Mouse (Mus musculus) lung, embryonic 16.5 days (tissue): ENCODE measurements around the gene Pkn2. TPM values are rescaled to one million over a fixed set of nuclear protein-coding genes. Genes with fewer than 3 reads are reported as not detected.

Source experiments
- ATAC-seq: fragments of 200-750 bp; cut with Nextera tagmentation; 2 replicates; pipeline ENCODE4 v1.8.0; 2017; ENCODE audit warnings: low read depth, mild to moderate bottlenecking, moderate library complexity
- H3K27ac ChIP-seq: fragments of 300-500 bp; sonication (generic); 2 replicates; pipeline ENCODE4 v1.5.1; 2014; ENCODE audit warnings: mild to moderate bottlenecking, control low read depth, low read length
- H3K27me3 ChIP-seq: fragments of 300-500 bp; sonication (generic); 2 replicates; pipeline ENCODE4 v1.6.1; 2014; ENCODE audit warnings: low read depth, low read length, mixed read lengths; ENCODE audit not compliant: control insufficient read depth, insufficient read depth
- H3K36me3 ChIP-seq: fragments of 300-500 bp; sonication (generic); 2 replicates; pipeline ENCODE4 v1.6.1; 2014; ENCODE audit warnings: low read length; ENCODE audit not compliant: control insufficient read depth, insufficient read depth
- H3K4me1 ChIP-seq: fragments of 300-500 bp; sonication (generic); replicated peaks from 2 replicates; pipeline ENCODE4 v1.6.1; 2014; ENCODE audit warnings: low read length, mixed read lengths; ENCODE audit not compliant: control insufficient read depth, insufficient read depth
- H3K4me2 ChIP-seq: fragments of 300-500 bp; sonication (generic); 2 replicates; pipeline ENCODE4 v1.6.1; 2014; ENCODE audit warnings: low read depth, low read length, control low read depth
- H3K4me3 ChIP-seq: fragments of 300-500 bp; sonication (generic); 2 replicates; pipeline ENCODE4 v1.5.1; 2014; ENCODE audit warnings: mild to moderate bottlenecking, low read length, control low read depth
- H3K9ac ChIP-seq: fragments of 300-500 bp; sonication (generic); 2 replicates; pipeline ENCODE4 v1.6.1; 2014; ENCODE audit warnings: low read length, control low read depth
- H3K9me3 ChIP-seq: fragments of 300-500 bp; sonication (generic); 2 replicates; pipeline ENCODE4 v1.6.1; 2016; ENCODE audit warnings: low read length; ENCODE audit not compliant: control insufficient read depth
- WGBS: fragments of 180-500 bp; shearing (Covaris S2); extraction: QIAGEN DNeasy Blood & Tissue Kit; methylation state at CpG from one replicate; pipeline ENCODE4 v1.1.7; 2014; 5-methylcytosine and 5-hydroxymethylcytosine counted together
- polyA plus RNA-seq: library from polyadenylated mRNA; unstranded; fragments of >200 nt; fragmentation: Nextera tagmentation; extraction: Ambion mirVana; gene quantifications from 2 replicates; pipeline ENCODE4 v1.2.1, GENCODE M21; 2015

Gene Pkn2
- polyA plus RNA-seq, 1 experiment from 2014 or later, result 40.4 TPM

DNA sequence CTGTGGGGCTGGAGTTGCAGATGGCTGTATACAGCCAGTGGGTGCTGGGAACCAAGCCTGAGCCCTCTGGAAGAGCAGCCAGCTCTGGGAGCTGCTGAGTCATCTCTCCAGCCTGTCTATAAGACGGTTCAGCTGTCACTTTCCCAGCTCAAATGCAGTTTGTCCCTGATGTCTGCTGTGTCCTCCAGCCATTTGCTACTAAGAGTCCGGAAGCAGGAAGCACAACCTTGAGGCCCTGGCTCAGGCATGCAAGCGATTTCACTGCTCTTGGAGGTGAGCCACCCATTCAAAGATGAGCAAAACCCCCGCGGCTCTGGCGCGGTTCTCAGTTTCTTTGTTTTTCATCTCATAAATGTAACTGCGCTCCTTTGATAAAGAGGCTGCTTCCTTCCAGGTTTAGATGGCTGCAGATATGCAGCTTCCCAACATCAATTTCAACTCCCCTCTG is 17.2 kb upstream of the Pkn2 start:
- ATAC-seq, result no peak
- Histone ChIP-seq H3K27me3 (no peaks in the 10 kb centered on the region), H3K27ac (no peak overlapping the region), H3K36me3 (no peaks in the 10 kb centered on the region), H3K9ac (no peak overlapping the region), H3K4me1 (no peaks in the 10 kb centered on the region), H3K9me3 (no peaks in the 10 kb centered on the region), H3K4me2 (no peak overlapping the region), H3K4me3 (no peak overlapping the region)
- WGBS, result 72% methylated on average over 8 of the region's 8 CpGs

DNA sequence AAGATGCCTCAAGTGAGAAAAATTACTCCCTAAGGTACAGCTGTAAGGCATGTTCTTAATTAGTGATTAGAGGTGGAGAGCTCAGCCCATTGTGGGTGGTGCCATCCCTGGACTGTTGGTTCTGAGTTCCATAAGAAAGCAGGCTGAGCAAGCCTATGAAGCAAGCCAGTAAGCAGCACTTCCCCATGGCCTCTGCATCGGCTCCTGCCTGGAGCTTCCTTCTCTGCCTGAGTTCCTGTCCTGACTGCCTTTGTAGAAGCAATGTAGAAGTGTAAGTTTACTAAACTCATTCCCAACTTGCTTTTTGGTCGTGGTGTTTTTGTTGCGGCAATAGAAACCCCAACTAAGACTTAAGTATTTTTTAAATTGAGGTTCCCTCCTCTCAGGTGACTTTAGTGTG is 8.6 kb upstream of the Pkn2 start:
- Histone ChIP-seq H3K36me3 (no peaks in the 10 kb centered on the region), H3K4me1 (no peaks in the 10 kb centered on the region), H3K4me2 (no peak overlapping the region), H3K27me3 (no peaks in the 10 kb centered on the region), H3K9me3 (no peaks in the 10 kb centered on the region), H3K4me3 (no peak overlapping the region), H3K27ac (no peak overlapping the region), H3K9ac (no peak overlapping the region)
- 82% methylated on average over 3 of the region's 3 CpGs for WGBS
- no peak for ATAC-seq

DNA sequence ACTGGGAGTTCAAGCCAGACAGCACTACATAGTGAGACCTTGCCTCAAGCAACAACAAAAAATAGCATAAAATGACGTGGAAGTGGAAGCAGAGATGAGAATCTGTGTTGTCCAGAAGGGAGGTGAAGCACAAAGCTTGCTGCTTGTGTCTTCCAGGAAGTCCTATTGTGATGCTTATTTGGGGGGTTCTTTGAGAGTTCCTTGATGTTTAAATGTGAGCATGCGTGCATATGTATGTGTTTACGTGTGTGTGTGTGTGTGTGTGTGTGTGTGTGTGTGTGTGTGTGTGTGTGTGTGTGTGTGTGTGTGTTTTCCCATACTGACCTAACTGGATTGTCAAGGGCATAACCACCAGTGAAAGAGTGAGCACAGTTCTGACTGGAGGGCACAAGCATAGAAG is 5.2 kb upstream of the Pkn2 start:
- peaks cover 2% of the 10 kb centered on the region for H3K4me1 ChIP-seq
- no peaks in the 10 kb centered on the region for H3K27me3 ChIP-seq
- H3K36me3 ChIP-seq, result 0 out of 2 replicates have a peak, but pooled peaks cover 2% of the 10 kb centered on the region
- no peak overlapping the region for H3K4me2 ChIP-seq
- no peak overlapping the region for H3K9ac ChIP-seq
- no peaks in the 10 kb centered on the region for H3K9me3 ChIP-seq
- no peak for ATAC-seq
- no peak overlapping the region for H3K4me3 ChIP-seq
- no peak overlapping the region for H3K27ac ChIP-seq
- 81% methylated on average over 3 of the region's 3 CpGs for WGBS

DNA sequence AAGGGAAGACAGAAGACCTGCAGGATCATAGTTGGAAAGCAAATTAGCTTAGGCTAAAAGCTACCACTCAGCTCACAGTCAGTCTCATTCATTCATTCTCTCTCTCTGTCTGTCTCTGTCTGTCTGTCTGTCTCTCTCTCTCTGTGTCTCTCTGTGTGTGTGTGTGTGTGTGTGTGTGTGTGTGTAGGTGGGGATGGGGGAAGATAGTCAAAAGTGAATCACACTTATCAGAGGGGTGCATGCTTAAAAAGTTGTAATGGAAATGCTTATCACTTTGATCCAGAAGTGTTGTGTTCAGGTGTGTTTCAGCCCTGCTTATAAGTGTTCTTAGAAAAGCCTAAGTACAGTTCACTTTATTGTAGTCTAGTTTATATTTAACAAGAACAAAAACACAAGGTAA is 2.8 kb upstream of the Pkn2 start:
- Histone ChIP-seq H3K27ac (no peak overlapping the region), H3K4me2 (no peak overlapping the region), H3K36me3 (0 out of 2 replicates have a peak, but pooled peaks cover 2% of the 10 kb centered on the region), H3K4me3 (no peak overlapping the region), H3K4me1 (peaks cover 2% of the 10 kb centered on the region), H3K27me3 (no peaks in the 10 kb centered on the region), H3K9me3 (no peaks in the 10 kb centered on the region), H3K9ac (no peak overlapping the region)
- ATAC-seq, result no peak

DNA sequence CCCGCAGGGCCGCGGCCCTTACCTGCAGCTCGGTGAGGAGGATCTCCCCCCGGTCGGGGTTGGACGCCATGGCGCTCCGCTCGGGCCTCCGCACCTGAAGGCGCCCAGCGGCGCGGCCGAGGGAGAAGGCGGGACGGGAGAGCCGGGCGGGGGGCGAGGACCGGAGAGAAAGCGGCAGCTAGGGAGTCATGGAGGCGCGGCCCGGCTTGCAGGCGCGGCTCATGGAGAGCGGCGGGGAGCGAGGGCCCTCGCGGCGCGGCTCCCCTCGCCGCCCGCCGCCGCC is 274 bp downstream of the Pkn2 start:
- peak overlapping the region; percentile 97 for H3K9ac ChIP-seq
- H3K9me3 ChIP-seq, result no peaks in the 10 kb centered on the region
- H3K27ac ChIP-seq, result peak overlapping the region; percentile 97
- ATAC-seq, result peak; percentile 53
- no peaks in the 10 kb centered on the region for H3K27me3 ChIP-seq
- peaks cover 2% of the 10 kb centered on the region for H3K4me1 ChIP-seq
- H3K4me3 ChIP-seq, result peak overlapping the region; percentile 99
- WGBS, result 1% methylated on average over 16 of the region's 40 CpGs
- H3K4me2 ChIP-seq, result peak overlapping the region; percentile 55
- 0 out of 2 replicates have a peak, but pooled peaks cover 2% of the 10 kb centered on the region for H3K36me3 ChIP-seq

DNA sequence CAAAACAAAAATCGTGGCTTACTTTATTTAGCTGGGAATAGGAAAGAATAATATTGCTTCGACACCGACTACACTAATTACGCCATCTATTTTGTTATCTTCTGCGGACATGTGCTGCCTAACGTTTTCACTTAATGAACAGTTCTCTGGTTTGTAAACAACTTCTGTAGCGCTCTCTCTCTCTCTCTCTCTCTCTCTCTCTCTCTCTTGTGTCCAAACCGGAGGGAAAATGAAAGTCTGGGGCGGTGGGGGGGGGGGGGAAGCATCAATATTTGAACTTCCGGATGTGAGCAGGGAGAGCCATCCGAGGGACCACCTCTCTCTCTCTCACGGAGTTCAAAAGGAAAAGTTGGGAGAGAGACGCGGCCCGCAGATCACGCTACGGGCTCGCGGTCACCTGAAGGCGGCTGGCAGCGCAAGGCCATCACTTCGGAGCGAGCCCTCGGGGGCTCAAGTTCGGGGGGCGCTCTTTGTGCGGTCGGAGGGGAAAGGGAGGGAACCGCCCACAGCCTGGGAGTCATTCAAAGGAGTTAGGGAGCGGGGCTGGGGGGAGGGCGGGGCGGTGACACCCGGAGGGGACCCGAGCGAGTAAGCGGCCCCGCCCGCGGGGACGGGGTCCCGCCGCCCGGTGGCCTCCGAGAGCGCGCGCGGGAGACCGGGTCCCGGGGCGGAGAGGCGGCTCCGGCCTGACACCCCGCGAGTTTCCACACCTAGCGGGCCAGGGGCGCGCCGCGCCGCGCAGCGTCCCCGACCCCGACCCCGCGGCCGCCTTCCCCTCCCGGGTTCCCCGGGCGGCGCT is 815 bp downstream of the Pkn2 start:
- Histone ChIP-seq H3K4me1 (peaks cover 2% of the 10 kb centered on the region), H3K9me3 (no peaks in the 10 kb centered on the region), H3K4me2 (peak overlapping the region; percentile 55), H3K27me3 (no peaks in the 10 kb centered on the region), H3K36me3 (0 out of 2 replicates have a peak, but pooled peaks cover 2% of the 10 kb centered on the region), H3K4me3 (peak overlapping the region; percentile 99), H3K27ac (peak overlapping the region; percentile 97), H3K9ac (peak overlapping the region; percentile 97)
- under 1% methylated on average over 40 of the region's 72 CpGs for WGBS
- ATAC-seq, result peak; percentile 32

DNA sequence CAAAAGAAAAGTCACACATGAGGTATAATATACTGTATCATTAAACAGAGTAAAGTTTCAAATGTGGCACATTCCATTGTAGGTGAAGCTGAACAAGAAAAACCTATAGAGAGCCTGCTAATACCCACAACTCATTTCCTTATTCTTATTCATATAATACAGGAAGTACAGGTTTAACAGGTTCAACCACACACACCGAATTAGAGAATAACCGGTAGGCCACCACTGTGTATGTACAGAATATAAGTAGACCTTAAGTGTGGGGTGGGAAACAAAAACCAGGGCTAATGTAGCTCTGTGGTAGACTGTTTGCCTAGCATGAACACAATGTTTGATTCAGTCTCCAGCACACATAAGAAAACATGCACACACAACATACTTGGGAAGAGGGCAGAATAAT is 18.6 kb downstream of the Pkn2 start:
- Histone ChIP-seq H3K9ac (no peak overlapping the region), H3K27ac (no peak overlapping the region), H3K36me3 (no peaks in the 10 kb centered on the region), H3K4me3 (no peak overlapping the region), H3K27me3 (no peaks in the 10 kb centered on the region), H3K4me1 (no peaks in the 10 kb centered on the region), H3K4me2 (no peak overlapping the region), H3K9me3 (no peaks in the 10 kb centered on the region)
- WGBS, result 61% methylated on average over 2 of the region's 2 CpGs
- ATAC-seq, result peak; percentile 89

DNA sequence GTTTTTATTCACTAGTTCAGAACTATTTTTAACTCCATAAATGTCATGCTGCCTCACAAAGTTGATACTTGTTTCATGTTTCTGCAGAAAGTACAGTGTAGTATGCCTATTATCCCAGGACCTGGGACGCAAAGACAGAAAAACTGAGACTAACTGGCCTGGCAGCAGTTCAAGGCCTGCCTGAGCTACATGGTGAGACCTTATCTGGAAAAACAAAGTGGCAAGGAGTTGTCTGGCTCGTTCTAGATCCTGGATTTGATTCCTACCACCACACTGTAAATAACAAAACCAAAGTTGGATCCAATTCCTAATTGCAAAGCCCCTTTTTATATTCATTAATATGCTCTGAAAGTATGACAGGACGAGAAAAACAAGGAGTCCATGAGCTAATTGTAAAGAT is 25.0 kb downstream of the Pkn2 start:
- no peak overlapping the region for H3K4me3 ChIP-seq
- no peaks in the 10 kb centered on the region for H3K27me3 ChIP-seq
- no peak for ATAC-seq
- H3K4me2 ChIP-seq, result no peak overlapping the region
- H3K4me1 ChIP-seq, result 0 out of 2 replicates have a peak, but pooled peaks cover 4% of the 10 kb centered on the region
- H3K9ac ChIP-seq, result no peak overlapping the region
- no peaks in the 10 kb centered on the region for H3K36me3 ChIP-seq
- 52% methylated on average over 3 of the region's 3 CpGs for WGBS
- H3K9me3 ChIP-seq, result no peaks in the 10 kb centered on the region
- no peak overlapping the region for H3K27ac ChIP-seq

DNA sequence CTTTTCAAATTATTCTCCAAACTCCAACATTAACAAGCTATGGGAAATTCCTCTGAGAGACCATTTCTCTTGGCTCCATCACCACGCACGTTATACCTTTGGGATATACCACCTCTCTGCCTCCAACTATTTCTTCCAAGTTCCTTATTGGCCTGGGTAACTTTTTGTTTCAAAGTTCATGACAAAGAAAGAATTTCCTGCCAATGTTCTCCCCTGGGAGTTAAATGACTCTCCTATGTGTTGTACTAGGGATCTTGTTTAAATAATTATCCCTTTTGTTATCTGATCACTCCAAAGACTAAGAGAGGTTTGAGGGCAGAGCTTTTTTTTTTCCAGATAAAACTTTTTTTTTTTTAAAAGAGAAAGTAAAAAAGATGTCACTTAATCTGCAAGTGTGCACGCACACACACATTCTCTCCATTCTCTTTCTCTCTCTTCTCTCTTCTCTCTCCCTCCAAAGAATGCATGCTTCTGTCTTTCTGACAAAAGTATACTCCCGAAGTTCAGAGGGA is 25.8 kb downstream of the Pkn2 start:
- no peaks in the 10 kb centered on the region for H3K9me3 ChIP-seq
- 64% methylated on average over 4 of the region's 4 CpGs for WGBS
- no peak overlapping the region for H3K4me3 ChIP-seq
- ATAC-seq, result no peak
- H3K27ac ChIP-seq, result no peak overlapping the region
- no peak overlapping the region for H3K9ac ChIP-seq
- no peaks in the 10 kb centered on the region for H3K36me3 ChIP-seq
- no peaks in the 10 kb centered on the region for H3K27me3 ChIP-seq
- 0 out of 2 replicates have a peak, but pooled peaks cover 4% of the 10 kb centered on the region for H3K4me1 ChIP-seq
- no peak overlapping the region for H3K4me2 ChIP-seq
